Mouse (Mus musculus): Measurements from ENCODE around the gene Dusp3. TPM values are rescaled to one million over a fixed set of nuclear protein-coding genes. Genes with fewer than 3 reads are reported as not detected.

Dusp3 gene
- polyA plus RNA-seq, 1 experiment from 2014 or later = 22.7 TPM

- no peak for DNase-seq
- 0 out of 2 replicates have a peak, but pooled peaks have one; percentile 34 for TF ChIP-seq EP300 (IDR thresholded peaks at IDR 0.05; ENCODE audit: low read depth)
- TF ChIP-seq CTCF (IDR thresholded peaks at IDR 0.05; ENCODE audit: low read depth) = no peak
- Histone ChIP-seq H3K4me3 (ENCODE audit: low read depth, low read length) (no peak overlapping the region), H3K4me1 (ENCODE audit: insufficient read depth) (no peaks in the 10 kb centered on the region), H3K9me3 (ENCODE audit: low read length) (no peaks in the 10 kb centered on the region), H3K27ac (ENCODE audit: low read depth) (no peak overlapping the region), H3K4me2 (ENCODE audit: low read depth, low read length) (no peak overlapping the region), H3K9ac (replicated peaks) (no peak overlapping the region), H3K27me3 (ENCODE audit: insufficient read depth, low read length) (peaks cover 4% of the 10 kb centered on the region; the same call in 1 of the 2 replicates), H3K36me3 (replicated peaks; ENCODE audit: insufficient read depth, low read length) (peaks cover 6% of the 10 kb centered on the region; the same call in 1 of the 2 replicates)
- WGBS (ENCODE audit: insufficient replicate concordance) = 77% methylated on average over 5 of the region's 5 CpGs
- ATAC-seq = peak; percentile 69
Observed at GRCm38 (mm10) chr11:101972651-101973050, 14.2 kb downstream of the Dusp3 start.

GRCm38 (mm10) chr11:101972097-101972496 is 14.7 kb downstream of the Dusp3 start:
- peaks cover 9% of the 10 kb centered on the region; the same call in 1 of the 2 replicates for H3K27me3 ChIP-seq (ENCODE audit: insufficient read depth, low read length)
- no peaks in the 10 kb centered on the region for H3K4me1 ChIP-seq (ENCODE audit: insufficient read depth)
- no peak for DNase-seq
- peaks cover 6% of the 10 kb centered on the region; the same call in 1 of the 2 replicates for H3K36me3 ChIP-seq (replicated peaks; ENCODE audit: insufficient read depth, low read length)
- H3K27ac ChIP-seq (ENCODE audit: low read depth) = no peak overlapping the region
- no peak overlapping the region for H3K4me2 ChIP-seq (ENCODE audit: low read depth, low read length)
- TF ChIP-seq CTCF (IDR thresholded peaks at IDR 0.05; ENCODE audit: low read depth) (no peak), EP300 (IDR thresholded peaks at IDR 0.05; ENCODE audit: low read depth) (no peak)
- 0 out of 2 replicates have a peak, but pooled peaks have one; percentile 4 for ATAC-seq
- H3K9me3 ChIP-seq (ENCODE audit: low read length) = no peaks in the 10 kb centered on the region
- no peak overlapping the region for H3K9ac ChIP-seq (replicated peaks)
- no peak overlapping the region for H3K4me3 ChIP-seq (ENCODE audit: low read depth, low read length)
- WGBS (ENCODE audit: insufficient replicate concordance) = 53% methylated on average over 3 of the region's 3 CpGs

GRCm38 (mm10) chr11:101971410-101971809 is 15.4 kb downstream of the Dusp3 start:
- H3K9me3 ChIP-seq (ENCODE audit: low read length) = no peaks in the 10 kb centered on the region
- whole genome bisulfite sequencing (ENCODE audit: insufficient replicate concordance) = 27% methylated on average over 3 of the region's 3 CpGs
- no peak overlapping the region for H3K4me2 ChIP-seq (ENCODE audit: low read depth, low read length)
- peaks cover 16% of the 10 kb centered on the region for H3K27me3 ChIP-seq (ENCODE audit: insufficient read depth, low read length)
- DNase-seq = peak; percentile 58
- H3K27ac ChIP-seq (ENCODE audit: low read depth) = no peak overlapping the region
- no peak overlapping the region for H3K4me3 ChIP-seq (ENCODE audit: low read depth, low read length)
- H3K4me1 ChIP-seq (ENCODE audit: insufficient read depth) = no peaks in the 10 kb centered on the region
- H3K9ac ChIP-seq (replicated peaks) = no peak overlapping the region
- peaks cover 6% of the 10 kb centered on the region; the same call in 1 of the 2 replicates for H3K36me3 ChIP-seq (replicated peaks; ENCODE audit: insufficient read depth, low read length)
- TF ChIP-seq EP300 (IDR thresholded peaks at IDR 0.05; ENCODE audit: low read depth) (no peak), CTCF (IDR thresholded peaks at IDR 0.05; ENCODE audit: low read depth) (peak; percentile 81)
- ATAC-seq = no peak

GRCm38 (mm10) chr11:101969835-101970234 is 17.0 kb downstream of the Dusp3 start:
- TF ChIP-seq CTCF (IDR thresholded peaks at IDR 0.05; ENCODE audit: low read depth) (no peak), EP300 (IDR thresholded peaks at IDR 0.05; ENCODE audit: low read depth) (no peak)
- Histone ChIP-seq H3K27me3 (ENCODE audit: insufficient read depth, low read length) (peaks cover 30% of the 10 kb centered on the region), H3K36me3 (replicated peaks; ENCODE audit: insufficient read depth, low read length) (peaks cover 6% of the 10 kb centered on the region; the same call in 1 of the 2 replicates), H3K4me1 (ENCODE audit: insufficient read depth) (no peaks in the 10 kb centered on the region), H3K27ac (ENCODE audit: low read depth) (no peak overlapping the region), H3K9me3 (ENCODE audit: low read length) (no peaks in the 10 kb centered on the region), H3K4me3 (ENCODE audit: low read depth, low read length) (no peak overlapping the region), H3K4me2 (ENCODE audit: low read depth, low read length) (no peak overlapping the region), H3K9ac (replicated peaks) (no peak overlapping the region)
- DNase-seq (no peak), ATAC-seq (no peak)
- 81% methylated on average over 13 of the region's 13 CpGs for WGBS (ENCODE audit: insufficient replicate concordance)

GRCm38 (mm10) chr11:101968791-101969190 is 18.0 kb downstream of the Dusp3 start:
- no peak overlapping the region for H3K9ac ChIP-seq (replicated peaks)
- peaks cover 4% of the 10 kb centered on the region for H3K4me1 ChIP-seq (ENCODE audit: insufficient read depth)
- no peak overlapping the region for H3K4me2 ChIP-seq (ENCODE audit: low read depth, low read length)
- ATAC-seq (peak; percentile 55), DNase-seq (peak; percentile 78)
- peaks cover 40% of the 10 kb centered on the region for H3K27me3 ChIP-seq (ENCODE audit: insufficient read depth, low read length)
- H3K27ac ChIP-seq (ENCODE audit: low read depth) = no peak overlapping the region
- TF ChIP-seq CTCF (IDR thresholded peaks at IDR 0.05; ENCODE audit: low read depth) (peak; percentile 98), EP300 (IDR thresholded peaks at IDR 0.05; ENCODE audit: low read depth) (no peak)
- WGBS (ENCODE audit: insufficient replicate concordance) = under 1% methylated on average over 5 of the region's 5 CpGs
- no peak overlapping the region for H3K4me3 ChIP-seq (ENCODE audit: low read depth, low read length)
- no peaks in the 10 kb centered on the region for H3K9me3 ChIP-seq (ENCODE audit: low read length)
- no peaks in the 10 kb centered on the region; the same call in 1 of the 2 replicates for H3K36me3 ChIP-seq (replicated peaks; ENCODE audit: insufficient read depth, low read length)

- Histone ChIP-seq H3K4me3 (ENCODE audit: low read depth, low read length) (no peak overlapping the region), H3K9ac (replicated peaks) (no peak overlapping the region), H3K4me2 (ENCODE audit: low read depth, low read length) (no peak overlapping the region), H3K27ac (ENCODE audit: low read depth) (no peak overlapping the region), H3K9me3 (ENCODE audit: low read length) (no peaks in the 10 kb centered on the region), H3K27me3 (ENCODE audit: insufficient read depth, low read length) (peaks cover 45% of the 10 kb centered on the region), H3K36me3 (replicated peaks; ENCODE audit: insufficient read depth, low read length) (no peaks in the 10 kb centered on the region; the same call in 1 of the 2 replicates), H3K4me1 (ENCODE audit: insufficient read depth) (peaks cover 8% of the 10 kb centered on the region)
- no peak for ATAC-seq
- TF ChIP-seq CTCF (IDR thresholded peaks at IDR 0.05; ENCODE audit: low read depth) (no peak), EP300 (IDR thresholded peaks at IDR 0.05; ENCODE audit: low read depth) (no peak)
- 17% methylated on average over 7 of the region's 7 CpGs for WGBS (ENCODE audit: insufficient replicate concordance)
- no peak for DNase-seq
Observed at GRCm38 (mm10) chr11:101968311-101968710, 18.5 kb downstream of the Dusp3 start.

Data from liver, postnatal 0 days (tissue).